Mouse (Mus musculus): ENCODE data around the gene Parn.

DNA sequence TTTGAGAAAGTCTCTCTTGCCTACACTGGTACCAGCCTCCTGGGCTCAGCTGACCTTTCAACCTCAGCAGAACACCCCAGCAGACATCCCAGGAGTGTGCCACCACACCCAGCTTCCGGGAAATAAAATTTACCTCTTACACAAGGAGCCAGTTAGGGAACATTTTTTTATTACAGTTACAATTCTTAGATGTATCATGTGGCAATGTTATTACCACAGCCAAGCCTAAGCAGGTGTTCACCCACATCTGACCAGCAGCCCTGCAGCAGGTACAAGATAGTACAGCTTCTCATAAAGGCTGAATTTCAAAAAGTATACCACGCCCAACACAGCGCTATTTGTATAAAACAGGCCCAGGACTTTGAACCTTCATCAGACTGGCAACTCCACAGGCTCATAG lies 46.9 kb upstream of the Parn start:
- TF ChIP-seq CTCF (conservative IDR thresholded peaks at IDR 0.05; ENCODE audit: insufficient read depth, insufficient read length, low read depth, low read length) (no peak), POLR2A (IDR thresholded peaks at IDR 0.05; ENCODE audit: low read depth, low read length) (no peak)
